ENCODE assay signal across 8 mouse cellular contexts in genomic region chr10:86021749-86022473, GRCm38 (mm10). TPM values are rescaled to one million over a fixed set of nuclear protein-coding genes. Genes with fewer than 3 reads are reported as not detected.
DNase-seq lines count a peak whose midpoint lies in the region; ATAC-seq lines count a peak whose summit lies in the region.

Gene Fbxo7 (plus strand): TSS chr10:86021972.

- peak within 1 kb of the TSS; percentile 81 for H3K4me2 ChIP-seq in heart, embryonic 14.5 days (ENCODE audit: low read length)
- peak within 1 kb of the TSS; percentile 78 for H3K4me2 ChIP-seq in liver, embryonic 13.5 days
- H3K4me2 ChIP-seq in stomach, embryonic 16.5 days (ENCODE audit: low read depth, low read length), result peak within 1 kb of the TSS; percentile 68

- H3K4me3 ChIP-seq in brown adipose tissue, adult 24 weeks (ENCODE audit: insufficient read depth, low read depth, low read length), result peak within 1 kb of the TSS; percentile 98
- H3K4me3 ChIP-seq in heart, embryonic 14.5 days (ENCODE audit: control insufficient read depth in 1 of 2, insufficient read depth in 1 of 2, low read depth in 1 of 2, low read length in 2 of 2), result peak within 1 kb of the TSS; percentile 79 to 97
- H3K4me3 ChIP-seq in liver, embryonic 13.5 days (replicated peaks), result peak within 1 kb of the TSS; percentile 88
- peak within 1 kb of the TSS; percentile 95 for H3K4me3 ChIP-seq in stomach, embryonic 16.5 days (replicated peaks; ENCODE audit: low read length)

- no peaks in the 10 kb centered on the region for H3K27me3 ChIP-seq in heart, embryonic 14.5 days (ENCODE audit: control insufficient read depth, insufficient read depth, low read length)
- no peaks in the 10 kb centered on the region for H3K27me3 ChIP-seq in liver, embryonic 13.5 days
- no peaks in the 10 kb centered on the region for H3K27me3 ChIP-seq in stomach, embryonic 16.5 days (ENCODE audit: control insufficient read depth, insufficient read depth, low read length)

- WGBS in heart, embryonic 14.5 days, result under 1% methylated on average over 82 of the region's 82 CpGs
- WGBS in liver, embryonic 13.5 days (ENCODE audit: insufficient replicate concordance), result under 1% methylated on average over 82 of the region's 82 CpGs
- WGBS in stomach, embryonic 16.5 days, result under 1% methylated on average over 82 of the region's 82 CpGs

- peak within 1 kb of the TSS; percentile 92 for H3K27ac ChIP-seq in brown adipose tissue, adult 24 weeks (replicated peaks; ENCODE audit: low read depth, low read length)
- H3K27ac ChIP-seq in heart, embryonic 14.5 days (replicated peaks in 1 of 2; ENCODE audit: control insufficient read depth in 1 of 2, insufficient read depth in 1 of 2, low read depth in 2 of 2, low read length in 2 of 2), result peak within 1 kb of the TSS; percentile 84 to 92
- H3K27ac ChIP-seq in liver, embryonic 13.5 days, result peak within 1 kb of the TSS; percentile 98
- peak within 1 kb of the TSS; percentile 95 for H3K27ac ChIP-seq in stomach, embryonic 16.5 days (ENCODE audit: low read length)

- no peaks in the 10 kb centered on the region for H3K9me3 ChIP-seq in heart, embryonic 14.5 days (ENCODE audit: control insufficient read depth, low read length)
- H3K9me3 ChIP-seq in liver, embryonic 13.5 days (replicated peaks), result no peaks in the 10 kb centered on the region
- no peaks in the 10 kb centered on the region for H3K9me3 ChIP-seq in stomach, embryonic 16.5 days (replicated peaks; ENCODE audit: control insufficient read depth, low read length)

- H3K9ac ChIP-seq in heart, embryonic 14.5 days (ENCODE audit: low read length), result peak within 1 kb of the TSS; percentile 93
- H3K9ac ChIP-seq in liver, embryonic 13.5 days, result peak within 1 kb of the TSS; percentile 94
- peak within 1 kb of the TSS; percentile 94 for H3K9ac ChIP-seq in stomach, embryonic 16.5 days (ENCODE audit: low read length)

- peaks cover 3% of the 10 kb centered on the region for H3K36me3 ChIP-seq in heart, embryonic 14.5 days (ENCODE audit: control insufficient read depth, insufficient read depth, low read length)
- peaks cover 13% of the 10 kb centered on the region for H3K36me3 ChIP-seq in liver, embryonic 13.5 days
- H3K36me3 ChIP-seq in stomach, embryonic 16.5 days (ENCODE audit: control insufficient read depth, insufficient read depth, low read length), result no peaks in the 10 kb centered on the region

- no peaks in the 10 kb centered on the region for H3K4me1 ChIP-seq in brown adipose tissue, adult 24 weeks (ENCODE audit: control insufficient read depth, insufficient read depth, insufficient read length, low read length)
- peaks cover 0 to 3% of the 10 kb centered on the region in 2 experiments; a peak in 1 of 4 replicates for H3K4me1 ChIP-seq in heart, embryonic 14.5 days (ENCODE audit: control insufficient read depth in 2 of 2, insufficient read depth in 2 of 2, low read length in 2 of 2)
- peaks cover 43% of the 10 kb centered on the region for H3K4me1 ChIP-seq in liver, embryonic 13.5 days (replicated peaks)
- H3K4me1 ChIP-seq in stomach, embryonic 16.5 days (ENCODE audit: control insufficient read depth, insufficient read depth, low read length), result peaks cover 2% of the 10 kb centered on the region; the same call in 1 of the 2 replicates

- peak; percentile 90 for ATAC-seq in heart, embryonic 14.5 days (ENCODE audit: insufficient number of reproducible peaks, insufficient read depth, low FRiP score, low read depth)
- ATAC-seq in liver, embryonic 13.5 days (ENCODE audit: low read depth), result peak; percentile 80
- ATAC-seq in stomach, embryonic 16.5 days (ENCODE audit: insufficient read depth, low FRiP score), result peak; percentile 95

- peak; percentile 94 for DNase-seq in CD4-positive, CD25-positive, alpha-beta regulatory T cell, adult 2 months (ENCODE audit: low read depth, low spot score)
- DNase-seq in fibroblast of lung, adult 2 months (ENCODE audit: low read depth), result peak; percentile 65
- peak; percentile 95 for DNase-seq in kidney, postnatal 14 days
- DNase-seq in liver, embryonic 13.5 days, result peak; percentile 82
- DNase-seq in neural tube, embryonic 10.5 days (ENCODE audit: extremely low spot score, low spot score), result peak; percentile 90

RNA-seq across cellular contexts. Expression of gene Fbxo7, which starts in this region (rescaled TPM):
- 9.7 and 10.3 TPM in 2 replicates for polyA plus RNA-seq in brown adipose tissue, adult 24 weeks (2012; ENCODE audit: insufficient read depth, insufficient read length, missing spikeins)
- polyA plus RNA-seq in heart, embryonic 14.5 days (2014; fragmentation: Nextera tagmentation; extraction: Ambion mirVana), result 20.1 and 22.1 TPM in 2 replicates
- 69.0 and 74.3 TPM in 2 replicates for polyA plus RNA-seq in liver, embryonic 13.5 days (2015; fragmentation: Nextera tagmentation; extraction: Ambion mirVana)
- polyA plus RNA-seq in stomach, embryonic 16.5 days (2015; fragmentation: Nextera tagmentation; extraction: Ambion mirVana), result 38.0 and 39.2 TPM in 2 replicates

Comparison
In these comparisons a context has a peak if more than half of its experiments do, and no peak if none do; other contexts are left out.
1. Peak in every context shown above with its lines: DNase-seq, ATAC-seq, H3K4me3 ChIP-seq and H3K27ac ChIP-seq.